Mouse (Mus musculus) testis, postnatal 14 days (tissue): ENCODE data around the gene Gm10031.

Source experiments
- DNase-seq: peaks from one replicate; pipeline ENCODE4 v3.0.0; 2021; ENCODE audit warnings: low spot score

The Gm10031 gene

GRCm38 (mm10) chr1:156543999-156544398 lies 20.2 kb downstream of the Gm10031 start:
- no peak for DNase-seq

GRCm38 (mm10) chr1:156558024-156558930 lies 34.5 kb downstream of the Gm10031 start, which contains the start of gene Abl2:
Gene Abl2, plus strand, starts transcription at chr1:156558786.
- DNase-seq, result peak; percentile 92

GRCm38 (mm10) chr1:156558950-156559640 lies 35.3 kb downstream of the Gm10031 start:
- DNase-seq, result peak; percentile 77

GRCm38 (mm10) chr1:156559641-156560020 lies 35.8 kb downstream of the Gm10031 start:
- DNase-seq, result no peak

- DNase-seq, result no peak
Measured at GRCm38 (mm10) chr1:156560500-156560899, 36.7 kb downstream of the Gm10031 start.

- no peak for DNase-seq
Measured at GRCm38 (mm10) chr1:156565328-156565727, 41.5 kb downstream of the Gm10031 start.

- DNase-seq, result no peak
Measured at GRCm38 (mm10) chr1:156566132-156566531, 42.3 kb downstream of the Gm10031 start.

GRCm38 (mm10) chr1:156569615-156570014 lies 45.8 kb downstream of the Gm10031 start:
- no peak for DNase-seq

GRCm38 (mm10) chr1:156572952-156573351 lies 49.1 kb downstream of the Gm10031 start:
- DNase-seq, result no peak
